Mouse (Mus musculus) megakaryocyte-erythroid progenitor cell, adult 5-6 weeks (primary cell): ENCODE measurements at regions not wholly inside any gene's neighbourhood (a gene's known extent, or its start where the extent isn't known, plus 50 kb on each side); places are given as distances from the start of the nearest gene placed in this dataset.
"Not testable (repeated sequence)": the region's sequence is repeated elsewhere in the genome, so short reads cannot be mapped to it uniquely, and the experiment has no call there.

ENCODE experiments used
- ATAC-seq: replicated peaks from 2 replicates; pipeline ENCODE4 v1.8.0; 2016; ENCODE audit warnings: mild to moderate bottlenecking, inconsistent platforms; ENCODE audit not compliant: severe bottlenecking, poor library complexity, low FRiP score, low TSS enrichment

GRCm38 (mm10) chr17:69781201-69781600 lies 187.7 kb upstream of the Dlgap1 start:
- ATAC-seq: no peak

- no peak for ATAC-seq
Measured at GRCm38 (mm10) chr17:69786985-69787384, 181.9 kb upstream of the Dlgap1 start.

DNA sequence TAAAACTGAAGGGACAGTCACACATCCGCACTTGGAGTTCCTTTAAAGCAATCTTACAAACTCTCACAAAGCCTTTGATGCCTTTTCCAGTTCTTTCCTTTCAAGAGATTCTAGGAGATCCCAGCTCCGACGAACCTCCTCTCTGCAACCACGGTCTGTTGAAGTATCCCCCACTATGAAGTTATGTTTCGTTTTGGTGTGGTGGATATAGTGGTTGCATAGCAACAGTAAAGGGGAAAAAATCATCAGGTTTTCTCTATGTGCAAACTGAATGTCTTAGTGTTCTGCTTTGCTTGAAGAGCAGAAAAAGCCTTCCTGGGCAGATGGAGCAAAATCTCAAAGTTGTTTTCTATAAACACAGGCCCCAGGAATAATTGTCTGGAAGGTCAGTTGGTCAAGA lies 147.4 kb upstream of the Dlgap1 start:
- no peak for ATAC-seq

DNA sequence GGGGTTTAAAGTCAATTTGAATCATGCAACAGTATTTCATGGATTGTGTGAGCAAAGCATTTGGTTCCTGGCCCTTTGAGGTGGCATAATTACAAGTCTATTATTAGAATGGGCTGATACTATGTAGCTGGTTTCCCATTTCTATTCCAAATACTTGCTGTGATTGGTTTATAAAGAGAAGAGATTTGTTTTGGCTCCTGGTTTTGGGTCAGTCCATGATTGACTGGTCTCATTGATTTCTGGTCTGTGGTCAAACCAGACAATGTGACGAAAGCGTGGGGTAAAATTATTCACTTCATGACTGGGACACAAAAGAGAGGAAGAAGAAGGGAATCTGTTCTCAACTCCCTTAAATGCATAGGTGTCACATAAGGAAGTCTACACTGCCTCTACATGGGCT lies 147.0 kb upstream of the Dlgap1 start:
- ATAC-seq: no peak

DNA sequence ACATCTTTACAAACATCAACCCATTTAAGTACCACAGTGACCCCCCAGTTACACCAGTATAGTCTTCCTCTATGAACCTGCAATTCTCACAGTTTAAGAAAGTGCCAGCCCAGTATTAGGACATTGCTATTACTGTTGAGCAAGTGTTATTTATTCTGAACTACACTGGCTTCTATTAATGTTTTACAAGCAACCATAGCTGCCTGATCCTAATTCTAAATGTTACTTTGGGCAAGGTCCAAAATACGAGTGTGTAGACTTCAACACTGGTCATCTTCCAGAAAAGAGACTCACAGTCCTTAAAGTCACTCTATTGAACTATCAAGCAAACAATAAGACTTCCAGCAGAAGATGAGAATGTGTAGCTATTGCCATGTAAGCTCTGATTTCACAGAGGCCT lies 146.0 kb upstream of the Dlgap1 start:
- ATAC-seq: no peak

- no peak for ATAC-seq
Measured at GRCm38 (mm10) chr17:69841308-69841707, 127.6 kb upstream of the Dlgap1 start.

DNA sequence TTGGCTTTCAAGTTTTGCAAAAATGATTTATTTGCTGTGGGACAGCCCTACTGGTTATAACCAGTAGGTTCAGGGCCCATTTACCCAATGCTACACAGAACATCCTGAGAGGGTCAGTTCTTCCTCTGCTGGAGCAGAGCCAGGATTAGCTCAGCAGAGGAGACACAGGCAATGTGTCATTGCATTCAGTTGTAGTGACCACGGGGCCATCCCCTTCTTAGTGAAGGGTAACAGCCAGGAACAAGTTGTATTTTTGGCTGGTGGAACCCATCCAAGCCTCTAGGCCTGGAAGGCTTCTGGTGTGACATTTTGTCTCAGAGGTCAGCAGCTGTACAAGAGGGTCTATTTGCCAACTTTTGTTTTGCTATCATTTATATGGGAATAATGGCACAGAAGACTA lies 120.6 kb upstream of the Dlgap1 start:
- no peak for ATAC-seq

DNA sequence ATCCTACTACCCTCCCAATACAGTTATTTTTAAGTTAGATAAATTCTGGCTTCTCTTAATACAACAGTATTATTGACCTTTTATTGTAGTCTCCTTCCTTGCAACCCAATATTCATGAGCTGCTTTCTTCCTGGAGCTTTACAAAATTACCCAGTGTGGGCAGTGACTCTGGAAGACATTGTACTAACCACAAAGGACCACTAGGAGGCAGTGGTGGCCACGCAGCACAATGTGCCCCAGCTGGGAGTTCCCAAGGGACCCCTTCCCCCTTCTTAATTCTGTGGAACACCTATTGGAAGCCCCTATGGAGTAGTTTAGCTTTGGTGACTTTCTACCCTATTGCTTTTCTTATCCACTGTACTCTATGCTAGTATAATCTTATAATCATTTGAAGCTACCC lies 118.8 kb upstream of the Dlgap1 start:
- ATAC-seq: no peak

- not testable (repeated sequence) for ATAC-seq
Measured at GRCm38 (mm10) chr17:69879958-69880357, 88.9 kb upstream of the Dlgap1 start.

- ATAC-seq: no peak
Measured at GRCm38 (mm10) chr17:69893980-69894379, 74.9 kb upstream of the Dlgap1 start.
